Mouse (Mus musculus) E14TG2a.4 (cell line): ENCODE data around the gene Spred2.

Source experiments
- CTCF ChIP-seq: conservative IDR thresholded peaks from 2 replicates; pipeline ENCODE4 v1.5.1; 2014; ENCODE audit warnings: low read length
- POU5F1 ChIP-seq: IDR thresholded peaks from 2 replicates; pipeline ENCODE4 v1.6.1; 2014; ENCODE audit warnings: low read length, borderline replicate concordance

DNA sequence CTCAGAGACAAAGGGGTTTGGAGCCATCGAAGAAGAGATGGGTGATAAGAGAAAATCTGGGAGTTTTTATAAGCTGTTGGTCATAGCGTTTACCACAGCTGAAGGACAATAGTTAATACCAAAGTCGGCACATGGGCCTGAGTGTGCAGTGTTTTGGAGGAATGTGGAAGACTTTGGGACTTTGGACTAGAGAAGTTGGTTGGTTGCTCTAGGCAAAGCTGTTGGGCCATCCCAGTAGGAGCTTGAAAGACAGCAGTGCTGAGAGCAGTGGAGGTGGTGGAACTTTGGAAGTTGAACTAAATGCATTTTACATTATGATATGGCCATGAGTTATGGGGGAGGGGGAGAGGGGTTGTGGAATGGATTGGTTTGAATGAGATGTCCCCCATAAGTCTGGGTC, 89.2 kb downstream of the Spred2 start:
- no peak for TF ChIP-seq CTCF
- no peak for TF ChIP-seq POU5F1
